Mouse (Mus musculus): ENCODE measurements around the gene Serpinb6a.
"Not testable (repeated sequence)": the region's sequence is repeated elsewhere in the genome, so short reads cannot be mapped to it uniquely, and the experiment has no call there.

Serpinb6a gene

DNA sequence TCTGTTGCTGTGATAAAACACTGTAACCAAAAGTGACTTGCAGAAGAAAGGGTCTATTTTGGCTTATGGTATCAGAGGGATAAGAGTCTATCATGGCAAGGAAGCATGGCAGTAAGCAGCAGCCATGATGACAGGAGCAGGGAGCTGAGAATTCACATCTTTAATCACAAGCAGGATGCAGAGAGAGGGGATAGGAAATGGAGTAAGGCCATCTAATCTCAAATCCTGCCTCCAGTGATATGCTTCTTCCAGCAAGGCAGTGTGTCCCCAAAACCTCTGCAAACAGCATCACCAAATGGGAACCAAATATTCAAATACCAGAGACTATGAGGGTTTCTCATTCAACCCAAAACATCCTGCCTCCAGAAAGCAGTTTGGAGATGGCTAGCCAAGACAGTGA is 36.0 kb downstream of the Serpinb6a start:
- no peak for DNase-seq (ENCODE audit: low spot score)

DNA sequence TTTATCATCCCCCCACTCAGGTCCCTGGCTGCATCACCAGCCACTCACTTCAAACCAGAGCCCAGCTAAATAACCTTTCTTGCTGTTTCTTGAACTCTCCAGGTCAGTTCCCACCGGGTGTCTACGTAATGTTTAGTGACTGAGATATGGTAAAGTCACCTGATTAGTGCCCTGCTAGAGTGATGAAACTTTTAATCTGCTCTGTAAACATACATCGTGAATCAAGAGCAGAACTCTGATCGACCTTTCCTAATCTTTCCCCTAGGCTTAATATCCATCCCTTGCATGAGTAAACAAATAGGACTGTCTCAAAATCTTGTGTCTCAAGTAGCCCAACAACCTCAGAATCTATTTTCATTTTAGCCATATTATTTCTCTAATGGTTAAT is 36.6 kb downstream of the Serpinb6a start:
- no peak for DNase-seq (ENCODE audit: low spot score)

DNA sequence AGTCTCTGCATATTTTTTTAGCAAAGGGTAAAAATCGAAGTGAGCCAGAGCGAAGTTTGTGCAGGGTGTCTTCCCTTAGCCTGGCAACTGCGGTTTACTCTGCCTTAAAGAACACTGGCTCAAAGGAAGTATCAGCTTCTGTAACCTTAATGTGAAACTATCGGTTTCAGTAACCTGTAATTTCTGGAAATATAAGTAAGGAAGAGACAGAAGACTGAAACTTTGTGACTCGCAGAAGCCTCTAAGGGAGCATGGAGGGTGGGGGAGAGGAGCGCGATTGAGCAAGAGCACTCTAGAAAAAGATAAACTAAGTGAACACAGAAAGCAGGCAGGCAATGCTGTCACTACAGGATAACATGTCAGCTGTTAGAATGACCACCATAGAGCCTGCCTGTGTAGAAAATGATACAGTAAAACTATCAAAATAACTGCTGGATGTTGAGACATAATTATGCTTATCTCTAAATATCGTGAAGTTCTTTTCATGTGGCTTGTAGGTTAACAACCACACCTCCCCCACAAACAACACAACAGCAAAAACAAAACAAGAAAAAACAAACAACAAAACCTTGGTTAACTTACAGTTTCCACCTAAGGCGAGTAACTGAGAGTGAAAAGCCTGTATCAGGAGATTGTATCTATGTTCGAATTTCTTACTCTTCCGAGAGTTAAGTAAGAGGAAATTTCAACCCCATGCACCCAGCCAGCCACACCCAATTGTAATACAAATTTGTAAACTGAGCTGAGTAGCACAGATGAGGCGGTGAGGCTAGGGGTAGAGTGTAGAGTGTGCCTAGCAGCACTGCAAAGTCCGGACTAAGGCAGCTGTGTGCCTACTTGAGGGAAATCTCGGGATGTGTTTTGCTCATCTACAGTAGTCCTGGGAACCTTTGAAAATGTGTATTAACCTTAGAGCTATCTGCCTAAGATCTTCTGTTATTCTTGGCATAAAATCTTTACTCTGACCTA is 37.3 kb downstream of the Serpinb6a start:
- no peak for DNase-seq (ENCODE audit: low spot score)

- peak; percentile 70 for DNase-seq (ENCODE audit: low spot score)
Observed at GRCm38 (mm10) chr13:33964206-33965046, 38.2 kb downstream of the Serpinb6a start, which contains the start of gene Nqo2. TSS of gene Nqo2 (plus strand) at chr13:33964687.

DNA sequence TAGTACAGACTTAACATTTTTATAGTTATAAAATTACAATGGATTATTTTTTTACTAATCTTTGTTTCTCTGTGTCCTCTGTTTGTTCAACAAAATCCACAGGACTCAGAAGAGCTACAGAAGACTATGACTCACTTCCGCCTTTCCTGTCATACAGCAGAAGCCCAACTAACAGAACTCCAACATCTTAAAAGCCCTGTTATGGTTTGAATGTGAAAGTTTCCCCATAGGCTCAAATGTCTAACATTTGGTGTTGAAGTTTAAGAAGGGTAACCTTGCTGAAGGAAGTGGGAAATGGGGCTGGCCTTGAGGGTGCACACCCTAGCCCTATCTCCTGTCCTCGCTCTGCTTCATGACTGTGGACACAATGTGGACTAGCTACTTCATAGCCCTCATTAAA is 42.8 kb downstream of the Serpinb6a start:
- DNase-seq (ENCODE audit: low spot score) = no peak

GRCm38 (mm10) chr13:33956571-33957421 is 45.8 kb downstream of the Serpinb6a start:
- no peak for DNase-seq (ENCODE audit: low spot score)

- DNase-seq (ENCODE audit: low spot score) = no peak
Observed at GRCm38 (mm10) chr13:33952947-33953346, 49.6 kb downstream of the Serpinb6a start.

DNA sequence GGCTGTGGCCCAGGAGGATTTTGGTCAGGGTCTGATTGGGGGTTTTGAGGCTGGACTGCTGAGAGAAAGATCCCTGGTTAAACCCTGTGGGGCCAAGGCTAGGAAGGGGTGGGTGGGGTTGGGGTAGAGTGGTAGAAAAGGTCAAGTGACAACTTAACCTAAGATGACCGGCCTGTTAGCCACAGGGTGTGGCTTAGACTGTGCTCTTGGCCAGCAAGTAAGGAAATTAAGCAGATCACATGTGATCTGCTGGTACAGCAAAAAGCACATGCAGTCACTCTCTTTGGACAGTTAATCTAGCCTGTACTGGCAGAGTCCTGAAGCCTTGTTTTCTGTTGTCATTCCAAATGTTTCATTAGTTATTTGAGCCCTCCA is 50.5 kb downstream of the Serpinb6a start:
- DNase-seq (ENCODE audit: low spot score) = no peak

- no peak for DNase-seq (ENCODE audit: low spot score)
Observed at GRCm38 (mm10) chr13:33951308-33952074, 51.1 kb downstream of the Serpinb6a start.

GRCm38 (mm10) chr13:33942212-33942779 is 60.3 kb downstream of the Serpinb6a start:
- peak; percentile 38 for DNase-seq (ENCODE audit: low spot score)

- no peak for DNase-seq (ENCODE audit: low spot score)
Observed at GRCm38 (mm10) chr13:33941288-33941808, 61.2 kb downstream of the Serpinb6a start.

DNA sequence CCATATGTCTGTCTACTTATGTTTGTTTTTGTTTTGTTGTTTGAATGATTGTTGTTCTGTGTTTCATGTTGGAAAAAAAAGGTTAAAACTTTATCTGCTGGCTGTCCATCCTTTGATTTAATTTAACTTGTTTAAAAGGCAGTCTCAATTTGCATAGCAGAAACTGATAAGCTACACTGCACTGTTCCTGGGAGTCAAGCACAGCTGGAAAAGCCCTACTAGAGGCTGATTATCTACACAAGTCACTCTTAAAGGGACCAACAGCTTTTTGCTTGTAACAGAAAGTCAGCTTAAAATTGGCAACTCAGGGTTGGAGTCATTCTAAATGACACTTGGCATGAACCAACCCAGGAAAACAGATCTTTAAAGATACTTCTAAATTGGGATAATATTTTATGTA is 65.0 kb downstream of the Serpinb6a start:
- DNase-seq (ENCODE audit: low spot score) = not testable (repeated sequence)

DNA sequence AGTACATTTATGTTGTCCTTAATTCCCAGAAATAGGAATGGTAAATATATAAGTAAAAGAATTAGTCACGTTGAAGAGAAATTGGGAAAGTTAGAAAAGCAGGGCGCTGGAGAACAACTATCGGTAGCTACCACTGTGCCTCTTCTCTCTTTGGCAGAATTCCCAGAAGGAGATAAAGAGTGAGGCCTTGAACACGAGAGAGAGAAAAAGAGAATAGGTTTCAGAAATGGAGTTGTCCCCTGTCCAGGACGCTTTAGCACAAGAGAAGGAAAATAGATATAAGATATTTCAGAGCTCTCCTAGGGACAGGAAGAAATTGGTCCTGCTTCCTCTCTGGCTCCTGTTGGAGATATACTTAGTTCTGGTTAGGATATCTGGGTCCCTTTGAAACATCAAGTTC is 65.4 kb downstream of the Serpinb6a start:
- no peak for DNase-seq (ENCODE audit: low spot score)

GRCm38 (mm10) chr13:33935465-33936181 is 67.0 kb downstream of the Serpinb6a start:
- DNase-seq (ENCODE audit: low spot score) = peak; percentile 67

- no peak for DNase-seq (ENCODE audit: low spot score)
Observed at GRCm38 (mm10) chr13:33934743-33935142, 67.9 kb downstream of the Serpinb6a start.

DNA sequence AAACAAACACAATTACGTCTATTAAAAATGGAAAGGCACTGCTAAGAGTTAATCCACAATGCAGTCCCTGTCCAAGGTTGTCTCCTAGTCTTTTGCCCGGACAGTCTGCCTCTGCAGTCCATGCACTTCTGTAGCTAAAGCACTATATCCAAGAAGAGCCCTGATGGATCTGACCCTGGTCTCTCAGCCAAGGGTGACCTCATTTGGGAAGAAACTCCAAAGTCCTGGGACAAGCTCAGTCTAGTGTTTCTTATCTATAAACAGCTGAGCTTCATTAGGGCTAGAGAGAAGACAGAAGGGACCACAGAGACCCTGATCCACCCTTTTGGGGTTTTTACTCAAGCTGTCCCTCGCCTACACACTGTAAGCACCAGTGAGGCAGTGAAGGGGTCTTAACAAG is 71.7 kb downstream of the Serpinb6a start:
- DNase-seq (ENCODE audit: low spot score) = no peak

GRCm38 (mm10) chr13:33930281-33930680 is 72.3 kb downstream of the Serpinb6a start:
- no peak for DNase-seq (ENCODE audit: low spot score)

DNA sequence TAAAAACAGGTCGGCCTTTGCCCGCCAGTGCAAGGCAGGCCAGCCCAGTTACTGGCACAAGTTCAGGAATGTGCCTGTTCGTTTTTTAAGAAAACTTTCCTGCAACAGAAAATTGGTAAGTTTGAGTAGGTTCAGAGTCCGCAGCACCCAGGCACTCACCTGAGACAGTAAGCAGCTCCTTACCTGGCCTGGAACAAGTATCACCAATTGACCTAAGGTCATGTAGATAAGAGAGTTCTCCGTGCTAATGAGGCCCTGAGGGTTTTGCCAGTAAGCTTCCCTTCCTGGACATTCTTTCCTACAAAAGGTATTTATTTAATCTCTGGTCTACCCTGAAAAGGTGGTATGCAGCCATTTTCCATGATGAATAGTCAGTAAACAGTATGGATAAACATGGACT is 80.9 kb downstream of the Serpinb6a start:
- no peak for DNase-seq (ENCODE audit: low spot score)

GRCm38 (mm10) chr13:33921041-33921440 is 81.6 kb downstream of the Serpinb6a start:
- no peak for DNase-seq (ENCODE audit: low spot score)

GRCm38 (mm10) chr13:33906821-33907220 is 95.8 kb downstream of the Serpinb6a start:
- no peak for DNase-seq (ENCODE audit: low spot score)
